Mouse (Mus musculus) forebrain, postnatal 0 days (tissue): ENCODE results near the gene Nkd2. TPM values are rescaled to one million over a fixed set of nuclear protein-coding genes. Genes with fewer than 3 reads are reported as not detected.
A peak's percentile ranks its signal among the peaks of the same experiment; 100 is the strongest.

Source experiments
- ATAC-seq: fragments of 200-750 bp; cut with Nextera tagmentation; 2 replicates; pipeline ENCODE4 v1.8.0; 2017; ENCODE audit warnings: mild to moderate bottlenecking, moderate library complexity
- DNase-seq: peaks from one replicate; pipeline ENCODE4 v3.0.0-alpha.2; 2015
- H3K27ac ChIP-seq: fragments of 300-500 bp; sonication (generic); 2 replicates; pipeline ENCODE4 v1.5.1; 2014; ENCODE audit warnings: low read depth, mild to moderate bottlenecking, antibody characterized with exemption, low read length, moderate library complexity, mixed read lengths
- H3K27me3 ChIP-seq: fragments of 300-500 bp; sonication (generic); 2 replicates; pipeline ENCODE4 v1.6.1; 2014; ENCODE audit warnings: mild to moderate bottlenecking, low read length, mixed read lengths; ENCODE audit not compliant: insufficient read depth
- H3K36me3 ChIP-seq: fragments of 300-500 bp; sonication (generic); 2 replicates; pipeline ENCODE4 v1.6.1; 2014; ENCODE audit warnings: mild to moderate bottlenecking, moderate library complexity; ENCODE audit not compliant: insufficient read depth
- H3K4me1 ChIP-seq: fragments of 300-500 bp; sonication (generic); 2 replicates; pipeline ENCODE4 v1.6.1; 2014; ENCODE audit warnings: antibody characterized with exemption; ENCODE audit not compliant: insufficient read depth
- H3K4me2 ChIP-seq: fragments of 300-500 bp; sonication (generic); 2 replicates; pipeline ENCODE4 v1.6.1; 2014; ENCODE audit warnings: low read depth, mild to moderate bottlenecking, moderate library complexity
- H3K4me3 ChIP-seq: fragments of 300-500 bp; sonication (generic); 2 replicates; pipeline ENCODE4 v1.5.1; 2014; ENCODE audit warnings: low read depth, low read length, mixed read lengths
- H3K9ac ChIP-seq: fragments of 300-500 bp; sonication (generic); 2 replicates; pipeline ENCODE4 v1.6.1; 2014; ENCODE audit warnings: mild to moderate bottlenecking
- H3K9me3 ChIP-seq: fragments of 300-500 bp; sonication (generic); 2 replicates; pipeline ENCODE4 v1.6.1; 2016; ENCODE audit warnings: low read length
- CTCF ChIP-seq: sonication (generic); IDR thresholded peaks from 2 replicates; pipeline ENCODE4 v1.5.1; 2016; ENCODE audit warnings: antibody characterized with exemption, control low read depth, low read depth
- WGBS: fragments of 180-500 bp; shearing (Covaris S2); extraction: QIAGEN DNeasy Blood & Tissue Kit; methylation state at CpG from one replicate; pipeline ENCODE4 v1.1.7; 2014; 5-methylcytosine and 5-hydroxymethylcytosine counted together
- polyA plus RNA-seq: library from polyadenylated mRNA; unstranded; fragments of >200 nt; fragmentation: Nextera tagmentation; extraction: Ambion mirVana; gene quantifications from 2 replicates; pipeline ENCODE4 v1.2.1, GENCODE M21; 2015
- total RNA-seq: library from RNA; depleted of rRNA; stranded (reverse); fragments of >200 nt; gene quantifications from 2 replicates; pipeline ENCODE4 v1.2.3, GENCODE M21; 2014; rRNA removed

Gene Nkd2
- 27.8 and 35.3 TPM in 2 replicates for total RNA-seq
- polyA plus RNA-seq, result 15.2 TPM in 2 replicates

- ATAC-seq (peak; percentile 95), DNase-seq (peak; percentile 86)
- H3K9ac ChIP-seq, result peak within 1 kb of the TSS; percentile 70
- peak within 1 kb of the TSS; percentile 84 for H3K4me2 ChIP-seq
- 0 out of 2 replicates have a peak, but pooled peaks cover 4% of the 10 kb centered on the region for H3K27me3 ChIP-seq
- no peaks in the 10 kb centered on the region for H3K36me3 ChIP-seq
- H3K4me3 ChIP-seq, result peak within 1 kb of the TSS; percentile 49
- H3K4me1 ChIP-seq, result no peaks in the 10 kb centered on the region
- H3K27ac ChIP-seq, result no peak within 1 kb of the TSS
- WGBS, result 1% methylated on average over 34 of the region's 38 CpGs
- no peaks in the 10 kb centered on the region for H3K9me3 ChIP-seq
- TF ChIP-seq CTCF, result peak; percentile 80
These were observed at the start of gene Nkd2 for GRCm38 (mm10) chr13:73847465-73847836. TSS of gene Nkd2 (minus strand) at chr13:73847631.

GRCm38 (mm10) chr13:73892493-73893178, 45.2 kb upstream of the Nkd2 start:
- WGBS, result 67% methylated on average over 6 of the region's 6 CpGs

GRCm38 (mm10) chr13:73887415-73887874, 40.0 kb upstream of the Nkd2 start:
- no peak overlapping the region for H3K4me3 ChIP-seq
- no peaks in the 10 kb centered on the region for H3K27me3 ChIP-seq
- no peak for DNase-seq
- no peak overlapping the region for H3K4me2 ChIP-seq
- no peak for ATAC-seq
- no peak overlapping the region for H3K27ac ChIP-seq
- H3K36me3 ChIP-seq, result no peaks in the 10 kb centered on the region
- 83% methylated on average over 4 of the region's 4 CpGs for WGBS
- TF ChIP-seq CTCF, result no peak
- no peaks in the 10 kb centered on the region for H3K4me1 ChIP-seq
- H3K9me3 ChIP-seq, result no peaks in the 10 kb centered on the region
- no peak overlapping the region for H3K9ac ChIP-seq

More at GRCm38 (mm10) chr13:73892493-73893178, 45.2 kb upstream of the Nkd2 start:
- DNase-seq (no peak), ATAC-seq (peak; percentile 23; the same call in 1 of the 2 replicates)
- Histone ChIP-seq H3K9me3 (no peaks in the 10 kb centered on the region), H3K4me2 (no peak overlapping the region), H3K27me3 (no peaks in the 10 kb centered on the region), H3K36me3 (no peaks in the 10 kb centered on the region), H3K4me1 (no peaks in the 10 kb centered on the region), H3K4me3 (no peak overlapping the region), H3K9ac (no peak overlapping the region), H3K27ac (no peak overlapping the region)
- no peak for TF ChIP-seq CTCF

GRCm38 (mm10) chr13:73886601-73887000, 39.2 kb upstream of the Nkd2 start:
- Histone ChIP-seq H3K27me3 (no peaks in the 10 kb centered on the region), H3K4me2 (no peak overlapping the region), H3K36me3 (no peaks in the 10 kb centered on the region), H3K9ac (no peak overlapping the region), H3K9me3 (no peaks in the 10 kb centered on the region), H3K4me1 (no peaks in the 10 kb centered on the region), H3K27ac (no peak overlapping the region), H3K4me3 (no peak overlapping the region)
- DNase-seq, result no peak
- ATAC-seq, result no peak
- no peak for TF ChIP-seq CTCF
- 80% methylated on average over 5 of the region's 5 CpGs for WGBS

GRCm38 (mm10) chr13:73886066-73886465, 38.6 kb upstream of the Nkd2 start:
- Histone ChIP-seq H3K36me3 (no peaks in the 10 kb centered on the region), H3K4me3 (no peak overlapping the region), H3K27me3 (no peaks in the 10 kb centered on the region), H3K9me3 (no peaks in the 10 kb centered on the region), H3K9ac (no peak overlapping the region), H3K4me1 (no peaks in the 10 kb centered on the region), H3K27ac (no peak overlapping the region), H3K4me2 (no peak overlapping the region)
- no peak for TF ChIP-seq CTCF
- no peak for DNase-seq
- no peak for ATAC-seq
- WGBS, result 70% methylated on average over 4 of the region's 4 CpGs

GRCm38 (mm10) chr13:73885656-73886055, 38.2 kb upstream of the Nkd2 start:
- TF ChIP-seq CTCF, result no peak
- Histone ChIP-seq H3K27ac (no peak overlapping the region), H3K4me1 (no peaks in the 10 kb centered on the region), H3K36me3 (no peaks in the 10 kb centered on the region), H3K4me3 (no peak overlapping the region), H3K27me3 (no peaks in the 10 kb centered on the region), H3K9me3 (no peaks in the 10 kb centered on the region), H3K9ac (no peak overlapping the region), H3K4me2 (no peak overlapping the region)
- no peak for DNase-seq
- ATAC-seq, result no peak
- 80% methylated on average over 4 of the region's 4 CpGs for WGBS

GRCm38 (mm10) chr13:73881347-73881746, 33.9 kb upstream of the Nkd2 start:
- Histone ChIP-seq H3K9ac (no peak overlapping the region), H3K27ac (no peak overlapping the region), H3K4me2 (no peak overlapping the region), H3K4me1 (no peaks in the 10 kb centered on the region), H3K27me3 (no peaks in the 10 kb centered on the region), H3K36me3 (no peaks in the 10 kb centered on the region), H3K9me3 (no peaks in the 10 kb centered on the region), H3K4me3 (no peak overlapping the region)
- ATAC-seq, result no peak
- WGBS, result 78% methylated on average over 8 of the region's 8 CpGs
- no peak for DNase-seq
- no peak for TF ChIP-seq CTCF
